Mouse (Mus musculus): Measurements from ENCODE around the gene Terf2ip. TPM values are rescaled to one million over a fixed set of nuclear protein-coding genes. Genes with fewer than 3 reads are reported as not detected.

Terf2ip gene
- 12.7 TPM for total RNA-seq (2023)

GRCm38 (mm10) chr8:112010997-112011815 is at the start of gene Terf2ip, which contains the start of gene Kars:
Gene Terf2ip, plus strand, starts transcription at chr8:112011398.
Gene Kars, minus strand, starts transcription at chr8:112011323.

GRCm38 (mm10) chr8:111992013-111992702 is 19.0 kb upstream of the Terf2ip start, which contains the start of gene Adat1:
Gene Adat1, minus strand, starts transcription at chr8:111992302.

GRCm38 (mm10) chr8:112014936-112015335 is 3.7 kb downstream of the Terf2ip start, which contains the start of gene Gm6793:
Gene Gm6793, minus strand, starts transcription at chr8:112015036.

Other genes starting within 250 kb of the Terf2ip start
- gene Cfdp1, start 157.1 kb upstream of the Terf2ip start, total RNA-seq (2023): 37.2 TPM
- gene Tmem170, start 134.6 kb upstream of the Terf2ip start, total RNA-seq (2023): 2.5 TPM
- gene Chst5, start 101.0 kb upstream of the Terf2ip start, total RNA-seq (2023): not detected
- 0.98 TPM for gene Tmem231, start 77.5 kb upstream of the Terf2ip start, total RNA-seq (2023)
- gene Gabarapl2, start 70.7 kb upstream of the Terf2ip start, total RNA-seq (2023): 92.2 TPM
- gene Adat1, start 19.1 kb upstream of the Terf2ip start, total RNA-seq (2023): 4.9 TPM
- 82.9 TPM for gene Kars, start 75 bp upstream of the Terf2ip start, total RNA-seq (2023)
- gene Gm6793, start 3.6 kb downstream of the Terf2ip start, total RNA-seq (2023): 0.46 TPM